Mouse (Mus musculus) forebrain, postnatal 0 days (tissue): ENCODE measurements around the gene Becn1. TPM values are rescaled to one million over a fixed set of nuclear protein-coding genes. Genes with fewer than 3 reads are reported as not detected.
"Not testable (repeated sequence)": the region's sequence is repeated elsewhere in the genome, so short reads cannot be mapped to it uniquely, and the experiment has no call there.

ENCODE experiments used
- ATAC-seq: fragments of 200-750 bp; cut with Nextera tagmentation; 2 replicates; pipeline ENCODE4 v1.8.0; 2017; ENCODE audit warnings: mild to moderate bottlenecking, moderate library complexity
- DNase-seq: peaks from one replicate; pipeline ENCODE4 v3.0.0-alpha.2; 2015
- H3K27ac ChIP-seq: fragments of 300-500 bp; sonication (generic); 2 replicates; pipeline ENCODE4 v1.5.1; 2014; ENCODE audit warnings: low read depth, mild to moderate bottlenecking, antibody characterized with exemption, low read length, moderate library complexity, mixed read lengths
- H3K27me3 ChIP-seq: fragments of 300-500 bp; sonication (generic); 2 replicates; pipeline ENCODE4 v1.6.1; 2014; ENCODE audit warnings: mild to moderate bottlenecking, low read length, mixed read lengths; ENCODE audit not compliant: insufficient read depth
- H3K36me3 ChIP-seq: fragments of 300-500 bp; sonication (generic); 2 replicates; pipeline ENCODE4 v1.6.1; 2014; ENCODE audit warnings: mild to moderate bottlenecking, moderate library complexity; ENCODE audit not compliant: insufficient read depth
- H3K4me1 ChIP-seq: fragments of 300-500 bp; sonication (generic); 2 replicates; pipeline ENCODE4 v1.6.1; 2014; ENCODE audit warnings: antibody characterized with exemption; ENCODE audit not compliant: insufficient read depth
- H3K4me2 ChIP-seq: fragments of 300-500 bp; sonication (generic); 2 replicates; pipeline ENCODE4 v1.6.1; 2014; ENCODE audit warnings: low read depth, mild to moderate bottlenecking, moderate library complexity
- H3K4me3 ChIP-seq: fragments of 300-500 bp; sonication (generic); 2 replicates; pipeline ENCODE4 v1.5.1; 2014; ENCODE audit warnings: low read depth, low read length, mixed read lengths
- H3K9ac ChIP-seq: fragments of 300-500 bp; sonication (generic); 2 replicates; pipeline ENCODE4 v1.6.1; 2014; ENCODE audit warnings: mild to moderate bottlenecking
- H3K9me3 ChIP-seq: fragments of 300-500 bp; sonication (generic); 2 replicates; pipeline ENCODE4 v1.6.1; 2016; ENCODE audit warnings: low read length
- CTCF ChIP-seq: sonication (generic); IDR thresholded peaks from 2 replicates; pipeline ENCODE4 v1.5.1; 2016; ENCODE audit warnings: antibody characterized with exemption, control low read depth, low read depth
- WGBS: fragments of 180-500 bp; shearing (Covaris S2); extraction: QIAGEN DNeasy Blood & Tissue Kit; methylation state at CpG from one replicate; pipeline ENCODE4 v1.1.7; 2014; 5-methylcytosine and 5-hydroxymethylcytosine counted together
- polyA plus RNA-seq: library from polyadenylated mRNA; unstranded; fragments of >200 nt; fragmentation: Nextera tagmentation; extraction: Ambion mirVana; gene quantifications from 2 replicates; pipeline ENCODE4 v1.2.1, GENCODE M21; 2015
- total RNA-seq: library from RNA; depleted of rRNA; stranded (reverse); fragments of >200 nt; gene quantifications from 2 replicates; pipeline ENCODE4 v1.2.3, GENCODE M21; 2014

Gene Becn1
- total and polyA plus RNA-seq, 2 experiments from 2014 or later: 107 to 145 TPM

GRCm38 (mm10) chr11:101328941-101329635, 27.0 kb upstream of the Becn1 start:
- Histone ChIP-seq H3K9me3 (no peaks in the 10 kb centered on the region), H3K27ac (no peak overlapping the region), H3K36me3 (peaks cover 12% of the 10 kb centered on the region), H3K4me1 (no peaks in the 10 kb centered on the region), H3K27me3 (no peaks in the 10 kb centered on the region), H3K4me3 (no peak overlapping the region), H3K9ac (no peak overlapping the region), H3K4me2 (no peak overlapping the region)
- 71% methylated on average over 6 of the region's 6 CpGs for WGBS
- ATAC-seq (no peak), DNase-seq (no peak)
- no peak for TF ChIP-seq CTCF

GRCm38 (mm10) chr11:101327311-101327710, 25.2 kb upstream of the Becn1 start:
- ATAC-seq (no peak), DNase-seq (no peak)
- no peak overlapping the region for H3K9ac ChIP-seq
- no peak overlapping the region for H3K27ac ChIP-seq
- no peak for TF ChIP-seq CTCF
- no peaks in the 10 kb centered on the region for H3K9me3 ChIP-seq
- WGBS: 59% methylated on average over 3 of the region's 3 CpGs
- H3K36me3 ChIP-seq: peaks cover 29% of the 10 kb centered on the region
- no peaks in the 10 kb centered on the region for H3K27me3 ChIP-seq
- H3K4me3 ChIP-seq: no peak overlapping the region
- H3K4me2 ChIP-seq: no peak overlapping the region
- no peaks in the 10 kb centered on the region for H3K4me1 ChIP-seq

GRCm38 (mm10) chr11:101326147-101326546, 24.1 kb upstream of the Becn1 start:
- H3K9me3 ChIP-seq: no peaks in the 10 kb centered on the region
- WGBS: 89% methylated on average over 11 of the region's 11 CpGs
- H3K4me2 ChIP-seq: no peak overlapping the region
- H3K9ac ChIP-seq: no peak overlapping the region
- TF ChIP-seq CTCF: no peak
- DNase-seq (no peak), ATAC-seq (no peak)
- H3K36me3 ChIP-seq: peaks cover 41% of the 10 kb centered on the region
- no peak overlapping the region for H3K27ac ChIP-seq
- H3K4me3 ChIP-seq: no peak overlapping the region
- H3K4me1 ChIP-seq: no peaks in the 10 kb centered on the region
- no peaks in the 10 kb centered on the region for H3K27me3 ChIP-seq

- WGBS: 94% methylated on average over 11 of the region's 11 CpGs
- H3K4me3 ChIP-seq, H3K27ac ChIP-seq, ATAC-seq, H3K9me3 ChIP-seq, H3K9ac ChIP-seq, H3K4me2 ChIP-seq, H3K4me1 ChIP-seq, DNase-seq, H3K27me3 ChIP-seq: not testable (repeated sequence)
- H3K36me3 ChIP-seq: peaks cover 50% of the 10 kb centered on the region
These were observed 23.1 kb upstream of the Becn1 start for GRCm38 (mm10) chr11:101325201-101325600.

GRCm38 (mm10) chr11:101324763-101325162, 22.7 kb upstream of the Becn1 start, which contains the start of gene Aoc2:
Gene Aoc2, plus strand, starts transcription at chr11:101325063.
- ATAC-seq (no peak), DNase-seq (no peak)
- Histone ChIP-seq H3K9me3 (no peaks in the 10 kb centered on the region), H3K4me1 (no peaks in the 10 kb centered on the region), H3K4me2 (no peak within 1 kb of the TSS), H3K9ac (no peak within 1 kb of the TSS), H3K4me3 (no peak within 1 kb of the TSS), H3K36me3 (peaks cover 55% of the 10 kb centered on the region), H3K27me3 (no peaks in the 10 kb centered on the region), H3K27ac (no peak within 1 kb of the TSS)
- WGBS: 97% methylated on average over 5 of the region's 5 CpGs
- no peak for TF ChIP-seq CTCF

GRCm38 (mm10) chr11:101323609-101324008, 21.5 kb upstream of the Becn1 start:
- Histone ChIP-seq H3K9me3 (no peaks in the 10 kb centered on the region), H3K36me3 (peaks cover 65% of the 10 kb centered on the region), H3K27ac (no peak overlapping the region), H3K4me1 (no peaks in the 10 kb centered on the region), H3K27me3 (no peaks in the 10 kb centered on the region), H3K4me2 (no peak overlapping the region), H3K9ac (no peak overlapping the region), H3K4me3 (no peak overlapping the region)
- DNase-seq: peak; percentile 75
- 2% methylated on average over 4 of the region's 4 CpGs for WGBS
- peak; percentile 80 for ATAC-seq
- peak; percentile 97 for TF ChIP-seq CTCF

GRCm38 (mm10) chr11:101316501-101316917, 14.4 kb upstream of the Becn1 start:
- TF ChIP-seq CTCF: no peak
- peak overlapping the region; percentile 60 for H3K27ac ChIP-seq

More at GRCm38 (mm10) chr11:101316501-101316917, 14.4 kb upstream of the Becn1 start:
- Histone ChIP-seq H3K4me3 (peak overlapping the region; percentile 100), H3K36me3 (peaks cover 28% of the 10 kb centered on the region), H3K27me3 (no peaks in the 10 kb centered on the region), H3K9me3 (no peaks in the 10 kb centered on the region), H3K4me2 (peak overlapping the region; percentile 92), H3K4me1 (peaks cover 6% of the 10 kb centered on the region; the same call in 1 of the 2 replicates), H3K9ac (peak overlapping the region; percentile 97)
- DNase-seq (no peak), ATAC-seq (peak; percentile 54; the same call in 1 of the 2 replicates)
- WGBS: 4% methylated on average over 17 of the region's 17 CpGs
